Mouse (Mus musculus): ENCODE results near the gene Il3. TPM values are rescaled to one million over a fixed set of nuclear protein-coding genes. Genes with fewer than 3 reads are reported as not detected.
A peak's percentile ranks its signal among the peaks of the same experiment; 100 is the strongest.

Gene Il3
- polyA plus RNA-seq, 1 experiment: not detected

DNA sequence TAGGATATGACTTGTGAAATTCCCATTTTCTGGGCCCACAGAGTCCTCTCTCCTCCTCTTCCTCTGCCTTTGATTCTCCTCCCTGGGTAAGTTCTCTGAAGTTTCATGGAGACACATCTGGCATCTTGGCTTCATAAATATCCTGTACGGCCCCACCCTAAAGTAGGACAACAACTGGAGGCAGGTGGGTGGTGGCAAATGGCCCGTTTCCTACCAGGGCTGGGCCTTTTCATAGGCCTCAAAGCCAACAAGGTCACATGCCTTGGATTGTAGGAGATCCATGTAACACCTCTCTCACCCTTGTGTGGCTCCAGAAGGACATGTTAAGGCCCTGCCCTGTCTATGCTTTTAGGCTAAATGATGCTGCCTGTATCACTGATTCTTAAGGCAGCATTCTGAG, 43.5 kb upstream of the Il3 start:
- H3K36me3 ChIP-seq (ENCODE audit: control insufficient read depth, insufficient read depth, low read length): no peaks in the 10 kb centered on the region
- H3K27me3 ChIP-seq (ENCODE audit: control insufficient read depth, insufficient read depth, low read length): no peaks in the 10 kb centered on the region
- no peak overlapping the region for H3K4me3 ChIP-seq (ENCODE audit: control insufficient read depth, insufficient read depth, low read length)
- no peak for DNase-seq
- WGBS: 74% methylated on average over 2 of the region's 2 CpGs
- no peaks in the 10 kb centered on the region for H3K4me1 ChIP-seq (replicated peaks; ENCODE audit: control insufficient read depth, insufficient read depth, low read length)
- H3K27ac ChIP-seq (ENCODE audit: control insufficient read depth, insufficient read depth, low read length): no peak overlapping the region
- TF ChIP-seq POLR2A (IDR thresholded peaks at IDR 0.05; ENCODE audit: control insufficient read depth, extremely low read depth, insufficient read depth, low read length, poor library complexity) (no peak), CTCF (IDR thresholded peaks at IDR 0.05; ENCODE audit: borderline replicate concordance, control insufficient read depth, extremely low read depth, insufficient read depth, low read length, poor library complexity) (no peak)

- Histone ChIP-seq H3K27ac (ENCODE audit: control insufficient read depth, insufficient read depth, low read length) (no peak overlapping the region), H3K27me3 (ENCODE audit: control insufficient read depth, insufficient read depth, low read length) (peaks cover 5% of the 10 kb centered on the region; the same call in 1 of the 2 replicates), H3K4me3 (ENCODE audit: control insufficient read depth, insufficient read depth, low read length) (no peak overlapping the region), H3K36me3 (ENCODE audit: control insufficient read depth, insufficient read depth, low read length) (no peaks in the 10 kb centered on the region), H3K4me1 (replicated peaks; ENCODE audit: control insufficient read depth, insufficient read depth, low read length) (peaks cover 7% of the 10 kb centered on the region; the same call in 1 of the 2 replicates)
- DNase-seq: peak; percentile 43
- WGBS: 73% methylated on average over 7 of the region's 7 CpGs
- TF ChIP-seq POLR2A (IDR thresholded peaks at IDR 0.05; ENCODE audit: control insufficient read depth, extremely low read depth, insufficient read depth, low read length, poor library complexity): no peak
- peak; percentile 28; the same call in 1 of the 2 replicates for TF ChIP-seq CTCF (IDR thresholded peaks at IDR 0.05; ENCODE audit: borderline replicate concordance, control insufficient read depth, extremely low read depth, insufficient read depth, low read length, poor library complexity)
These were observed 40.2 kb upstream of the Il3 start for GRCm38 (mm10) chr11:54307139-54307816.

GRCm38 (mm10) chr11:54305331-54305730, 38.3 kb upstream of the Il3 start:
- Histone ChIP-seq H3K36me3 (ENCODE audit: control insufficient read depth, insufficient read depth, low read length) (no peaks in the 10 kb centered on the region), H3K27me3 (ENCODE audit: control insufficient read depth, insufficient read depth, low read length) (peaks cover 5% of the 10 kb centered on the region; the same call in 1 of the 2 replicates), H3K4me3 (ENCODE audit: control insufficient read depth, insufficient read depth, low read length) (no peak overlapping the region), H3K27ac (ENCODE audit: control insufficient read depth, insufficient read depth, low read length) (no peak overlapping the region), H3K4me1 (replicated peaks; ENCODE audit: control insufficient read depth, insufficient read depth, low read length) (peaks cover 7% of the 10 kb centered on the region; the same call in 1 of the 2 replicates)
- WGBS: 96% methylated on average over 3 of the region's 3 CpGs
- TF ChIP-seq CTCF (IDR thresholded peaks at IDR 0.05; ENCODE audit: borderline replicate concordance, control insufficient read depth, extremely low read depth, insufficient read depth, low read length, poor library complexity) (no peak), POLR2A (IDR thresholded peaks at IDR 0.05; ENCODE audit: control insufficient read depth, extremely low read depth, insufficient read depth, low read length, poor library complexity) (no peak)
- DNase-seq: no peak

- no peak for DNase-seq
- no peak overlapping the region for H3K4me3 ChIP-seq (ENCODE audit: control insufficient read depth, insufficient read depth, low read length)
These were observed 37.4 kb upstream of the Il3 start for GRCm38 (mm10) chr11:54304471-54304873.

GRCm38 (mm10) chr11:54303728-54304470, 36.8 kb upstream of the Il3 start, which contains the start of gene Acsl6:
Gene Acsl6 (plus strand): TSS chr11:54303798.
- 3% methylated on average over 59 of the region's 59 CpGs for WGBS
- no peak for TF ChIP-seq POLR2A (IDR thresholded peaks at IDR 0.05; ENCODE audit: control insufficient read depth, extremely low read depth, insufficient read depth, low read length, poor library complexity)
- 0 out of 2 replicates have a peak, but pooled peaks have one; percentile 20 for TF ChIP-seq CTCF (IDR thresholded peaks at IDR 0.05; ENCODE audit: borderline replicate concordance, control insufficient read depth, extremely low read depth, insufficient read depth, low read length, poor library complexity)
- DNase-seq: no peak
- no peaks in the 10 kb centered on the region for H3K36me3 ChIP-seq (ENCODE audit: control insufficient read depth, insufficient read depth, low read length)
- peaks cover 7% of the 10 kb centered on the region; the same call in 1 of the 2 replicates for H3K4me1 ChIP-seq (replicated peaks; ENCODE audit: control insufficient read depth, insufficient read depth, low read length)
- H3K27ac ChIP-seq (ENCODE audit: control insufficient read depth, insufficient read depth, low read length): no peak within 1 kb of the TSS
- H3K4me3 ChIP-seq (ENCODE audit: control insufficient read depth, insufficient read depth, low read length): peak within 1 kb of the TSS; percentile 1; the same call in 1 of the 2 replicates
- H3K27me3 ChIP-seq (ENCODE audit: control insufficient read depth, insufficient read depth, low read length): peaks cover 5% of the 10 kb centered on the region; the same call in 1 of the 2 replicates

More at GRCm38 (mm10) chr11:54304471-54304873, 37.4 kb upstream of the Il3 start:
- Histone ChIP-seq H3K4me1 (replicated peaks; ENCODE audit: control insufficient read depth, insufficient read depth, low read length) (peaks cover 7% of the 10 kb centered on the region; the same call in 1 of the 2 replicates), H3K27me3 (ENCODE audit: control insufficient read depth, insufficient read depth, low read length) (peaks cover 5% of the 10 kb centered on the region; the same call in 1 of the 2 replicates), H3K27ac (ENCODE audit: control insufficient read depth, insufficient read depth, low read length) (no peak overlapping the region), H3K36me3 (ENCODE audit: control insufficient read depth, insufficient read depth, low read length) (no peaks in the 10 kb centered on the region)
- TF ChIP-seq POLR2A (IDR thresholded peaks at IDR 0.05; ENCODE audit: control insufficient read depth, extremely low read depth, insufficient read depth, low read length, poor library complexity): no peak
- no peak for TF ChIP-seq CTCF (IDR thresholded peaks at IDR 0.05; ENCODE audit: borderline replicate concordance, control insufficient read depth, extremely low read depth, insufficient read depth, low read length, poor library complexity)
- 24% methylated on average over 7 of the region's 7 CpGs for WGBS

DNA sequence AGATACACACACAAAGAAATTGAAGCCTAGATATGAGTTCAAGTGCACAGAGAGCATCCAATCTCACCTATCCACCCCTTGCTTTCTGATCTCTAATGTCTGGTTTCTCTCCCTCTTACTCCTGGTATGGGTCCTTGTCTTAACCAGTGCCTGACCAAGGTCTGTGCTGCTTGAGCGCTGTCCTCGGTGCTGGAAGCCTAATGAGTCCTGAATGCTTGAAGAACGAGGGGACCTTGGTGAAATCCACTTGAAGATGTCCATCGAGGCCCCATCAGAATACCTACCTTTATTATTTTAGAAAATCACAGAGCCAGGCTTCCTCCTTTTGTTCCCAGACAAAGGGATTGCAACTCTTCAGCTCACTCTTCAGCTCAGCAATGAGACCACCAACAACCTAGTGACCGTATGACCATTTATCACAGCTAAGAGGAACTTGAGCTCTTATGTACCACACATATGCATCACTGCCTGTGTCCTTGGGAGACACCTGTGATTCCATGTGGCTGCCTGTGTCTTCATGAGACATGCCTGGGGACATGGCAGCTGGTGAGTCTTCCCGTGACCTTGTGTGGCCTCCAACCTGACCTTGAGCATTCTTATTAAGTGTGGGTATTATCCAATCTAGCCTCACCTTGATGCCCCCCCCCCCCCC, 36.1 kb upstream of the Il3 start:
- Histone ChIP-seq H3K27ac (ENCODE audit: control insufficient read depth, insufficient read depth, low read length) (no peak overlapping the region), H3K4me1 (replicated peaks; ENCODE audit: control insufficient read depth, insufficient read depth, low read length) (peaks cover 7% of the 10 kb centered on the region; the same call in 1 of the 2 replicates), H3K36me3 (ENCODE audit: control insufficient read depth, insufficient read depth, low read length) (no peaks in the 10 kb centered on the region), H3K27me3 (ENCODE audit: control insufficient read depth, insufficient read depth, low read length) (peaks cover 5% of the 10 kb centered on the region; the same call in 1 of the 2 replicates), H3K4me3 (ENCODE audit: control insufficient read depth, insufficient read depth, low read length) (no peak overlapping the region)
- TF ChIP-seq POLR2A (IDR thresholded peaks at IDR 0.05; ENCODE audit: control insufficient read depth, extremely low read depth, insufficient read depth, low read length, poor library complexity) (no peak), CTCF (IDR thresholded peaks at IDR 0.05; ENCODE audit: borderline replicate concordance, control insufficient read depth, extremely low read depth, insufficient read depth, low read length, poor library complexity) (no peak)
- WGBS: 24% methylated on average over 6 of the region's 6 CpGs
- DNase-seq: no peak

Data from thymus, adult 2 months (tissue).